Mouse (Mus musculus) bone marrow macrophage, adult 2 months (primary cell): Measurements from ENCODE around the gene Recql5.

Experiments used
- CTCF ChIP-seq: IDR thresholded peaks from 2 replicates; pipeline ENCODE4 v1.5.1; 2012; ENCODE audit warnings: low read depth, mild to moderate bottlenecking, low read length, moderate library complexity
- POLR2A ChIP-seq: IDR thresholded peaks from 2 replicates; pipeline ENCODE4 v1.6.1; 2012; ENCODE audit warnings: mild to moderate bottlenecking, low read depth, low read length, borderline replicate concordance

DNA sequence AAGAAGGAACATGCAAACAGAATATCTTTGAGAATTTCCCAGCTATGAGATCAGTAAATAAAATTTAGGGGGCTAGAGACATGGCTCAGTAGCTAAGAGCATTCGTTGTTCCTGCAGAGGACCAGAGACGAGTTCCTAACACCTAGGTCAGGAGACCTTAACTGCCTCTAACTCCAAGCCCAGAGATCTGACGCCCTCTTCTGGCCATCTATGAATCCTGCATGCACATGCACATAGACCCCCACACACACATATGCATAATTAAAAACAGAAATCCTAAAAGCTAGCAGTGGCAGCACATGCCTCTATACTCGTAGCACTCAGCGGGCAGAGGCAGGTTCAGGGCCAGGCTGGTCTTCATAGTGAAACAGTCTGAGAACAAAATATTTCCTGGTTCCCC, 56.8 kb downstream of the Recql5 start:
- TF ChIP-seq CTCF (no peak), POLR2A (no peak)
